Mouse (Mus musculus) embryonic facial prominence, embryonic 12.5 days (tissue): ENCODE data around the gene Timm22. TPM values are rescaled to one million over a fixed set of nuclear protein-coding genes. Genes with fewer than 3 reads are reported as not detected.

Source experiments
- ATAC-seq: fragments of 200-750 bp; cut with Nextera tagmentation; 2 replicates; pipeline ENCODE4 v1.8.0; 2017; ENCODE audit not compliant: insufficient number of reproducible peaks, insufficient read depth, low FRiP score, low TSS enrichment
- H3K27ac ChIP-seq: fragments of 300-500 bp; sonication (generic); 2 replicates; pipeline ENCODE4 v1.5.1; 2016; ENCODE audit warnings: mild to moderate bottlenecking
- H3K27me3 ChIP-seq: fragments of 300-500 bp; sonication (generic); 2 replicates; pipeline ENCODE4 v1.6.1; 2016; ENCODE audit warnings: mild to moderate bottlenecking, moderate library complexity
- H3K36me3 ChIP-seq: fragments of 300-500 bp; sonication (generic); 2 replicates; pipeline ENCODE4 v1.6.1; 2016; ENCODE audit warnings: mild to moderate bottlenecking
- H3K4me1 ChIP-seq: fragments of 300-500 bp; sonication (generic); 2 replicates; pipeline ENCODE4 v1.6.1; 2016
- H3K4me2 ChIP-seq: fragments of 300-500 bp; sonication (generic); replicated peaks from 2 replicates; pipeline ENCODE4 v1.6.1; 2016; ENCODE audit warnings: mild to moderate bottlenecking, moderate library complexity
- H3K4me3 ChIP-seq: fragments of 300-500 bp; sonication (generic); 2 replicates; pipeline ENCODE4 v1.5.1; 2016; ENCODE audit warnings: mild to moderate bottlenecking
- H3K9ac ChIP-seq: fragments of 300-500 bp; sonication (generic); 2 replicates; pipeline ENCODE4 v1.6.1; 2016; ENCODE audit warnings: mild to moderate bottlenecking, moderate library complexity
- H3K9me3 ChIP-seq: fragments of 300-500 bp; sonication (generic); 2 replicates; pipeline ENCODE4 v1.6.1; 2016; ENCODE audit warnings: mild to moderate bottlenecking, moderate library complexity
- WGBS: fragments of 180-500 bp; shearing (Covaris S2); methylation state at CpG from one replicate; pipeline ENCODE4 v1.1.7; 2016; 5-methylcytosine and 5-hydroxymethylcytosine counted together
- polyA plus RNA-seq: library from polyadenylated mRNA; unstranded; fragments of >200 nt; fragmentation: Nextera tagmentation; extraction: Ambion mirVana; gene quantifications from 2 replicates; pipeline ENCODE4 v1.2.1, GENCODE M21; 2016

The Timm22 gene
- polyA plus RNA-seq, 1 experiment from 2014 or later: 142 TPM

DNA sequence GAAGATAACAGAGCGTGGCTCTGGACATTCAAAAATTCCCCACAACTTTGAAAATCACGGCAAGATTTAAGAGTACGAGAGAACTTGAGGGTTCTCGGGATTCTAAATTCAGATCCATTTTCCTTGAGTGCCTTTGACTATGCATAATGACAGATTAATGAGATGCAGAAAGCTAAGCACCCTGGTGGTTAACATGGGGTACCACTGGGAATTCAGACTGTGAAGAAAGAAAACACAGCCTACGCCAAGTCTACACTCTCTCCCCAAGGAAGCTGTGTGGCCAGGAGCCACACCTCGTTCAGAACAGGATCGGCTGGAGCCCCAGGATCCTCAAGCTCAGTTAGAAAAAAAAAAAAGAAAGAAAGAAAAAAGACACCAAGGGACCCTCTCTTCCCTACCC, 14.2 kb upstream of the Timm22 start:
- WGBS: 86% methylated on average over 7 of the region's 7 CpGs
- H3K4me3 ChIP-seq: no peak overlapping the region
- H3K9me3 ChIP-seq: 0 out of 2 replicates have a peak, but pooled peaks cover 3% of the 10 kb centered on the region
- H3K9ac ChIP-seq: no peak overlapping the region
- H3K27ac ChIP-seq: no peak overlapping the region
- H3K36me3 ChIP-seq: peaks cover 4% of the 10 kb centered on the region; the same call in 1 of the 2 replicates
- H3K4me2 ChIP-seq: no peak overlapping the region
- no peak for ATAC-seq
- H3K4me1 ChIP-seq: peaks cover 27% of the 10 kb centered on the region
- H3K27me3 ChIP-seq: no peaks in the 10 kb centered on the region

DNA sequence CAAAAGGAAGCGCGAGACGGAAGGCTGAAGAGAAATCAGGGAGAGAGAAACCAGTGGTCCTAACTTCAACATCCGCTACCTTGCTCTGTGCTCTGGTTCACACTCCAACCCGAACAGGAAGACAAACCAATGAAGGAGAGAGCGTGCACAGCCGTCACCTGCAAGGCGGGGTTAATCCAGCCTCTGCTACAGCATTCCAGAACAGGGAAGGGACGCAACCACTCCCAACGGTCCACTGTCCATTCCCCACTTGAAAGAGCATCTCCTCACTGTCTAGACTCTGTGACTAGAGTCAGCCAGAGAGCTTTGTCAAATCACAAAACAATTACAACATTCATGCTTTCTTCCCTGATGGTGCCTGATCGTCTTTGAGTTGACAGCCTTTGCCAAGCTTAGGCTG, 13.8 kb upstream of the Timm22 start:
- no peak overlapping the region for H3K27ac ChIP-seq
- H3K4me2 ChIP-seq: no peak overlapping the region
- no peak for ATAC-seq
- H3K36me3 ChIP-seq: peaks cover 4% of the 10 kb centered on the region; the same call in 1 of the 2 replicates
- 91% methylated on average over 11 of the region's 11 CpGs for WGBS
- no peak overlapping the region for H3K4me3 ChIP-seq
- no peaks in the 10 kb centered on the region for H3K27me3 ChIP-seq
- H3K4me1 ChIP-seq: peaks cover 25% of the 10 kb centered on the region
- 0 out of 2 replicates have a peak, but pooled peaks cover 3% of the 10 kb centered on the region for H3K9me3 ChIP-seq
- no peak overlapping the region for H3K9ac ChIP-seq

DNA sequence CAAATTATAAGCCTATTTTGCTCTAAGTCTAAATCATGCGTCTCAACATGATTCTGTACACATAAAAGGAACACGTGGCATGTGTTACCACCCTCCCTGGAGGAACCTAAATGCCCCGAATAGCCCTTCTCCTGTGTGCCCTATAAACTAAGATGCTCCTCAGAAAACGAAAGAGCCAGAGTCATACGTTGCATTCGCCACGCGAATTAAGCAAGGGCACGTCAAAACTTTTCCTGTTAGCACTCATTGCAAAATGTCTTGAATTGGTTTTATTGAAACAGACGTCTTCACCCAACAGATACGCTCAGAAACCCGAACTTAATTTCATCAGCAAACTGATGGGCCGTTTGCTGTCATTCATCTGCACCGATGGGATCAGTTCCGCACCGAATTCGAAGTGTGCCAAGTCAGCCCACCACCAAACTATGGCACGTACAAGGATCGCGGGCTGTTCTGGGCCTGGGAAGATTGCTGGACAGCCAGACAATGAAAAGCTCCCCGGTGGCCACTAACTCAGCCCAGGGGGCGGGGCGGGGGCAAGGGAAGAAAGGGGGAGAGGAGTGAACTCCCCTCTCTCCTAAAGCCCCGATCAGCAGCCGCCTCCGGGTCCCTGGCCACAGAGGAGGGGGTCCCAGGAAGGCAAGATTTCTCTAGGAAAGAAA, 9.0 kb upstream of the Timm22 start:
- Histone ChIP-seq H3K4me1 (peaks cover 15% of the 10 kb centered on the region), H3K27me3 (no peaks in the 10 kb centered on the region), H3K27ac (peak overlapping the region; percentile 93), H3K4me2 (peak overlapping the region; percentile 83), H3K9me3 (no peaks in the 10 kb centered on the region), H3K4me3 (peak overlapping the region; percentile 68), H3K9ac (peak overlapping the region; percentile 88), H3K36me3 (no peaks in the 10 kb centered on the region)
- ATAC-seq: peak; percentile 7; the same call in 1 of the 2 replicates
- under 1% methylated on average over 26 of the region's 26 CpGs for WGBS

DNA sequence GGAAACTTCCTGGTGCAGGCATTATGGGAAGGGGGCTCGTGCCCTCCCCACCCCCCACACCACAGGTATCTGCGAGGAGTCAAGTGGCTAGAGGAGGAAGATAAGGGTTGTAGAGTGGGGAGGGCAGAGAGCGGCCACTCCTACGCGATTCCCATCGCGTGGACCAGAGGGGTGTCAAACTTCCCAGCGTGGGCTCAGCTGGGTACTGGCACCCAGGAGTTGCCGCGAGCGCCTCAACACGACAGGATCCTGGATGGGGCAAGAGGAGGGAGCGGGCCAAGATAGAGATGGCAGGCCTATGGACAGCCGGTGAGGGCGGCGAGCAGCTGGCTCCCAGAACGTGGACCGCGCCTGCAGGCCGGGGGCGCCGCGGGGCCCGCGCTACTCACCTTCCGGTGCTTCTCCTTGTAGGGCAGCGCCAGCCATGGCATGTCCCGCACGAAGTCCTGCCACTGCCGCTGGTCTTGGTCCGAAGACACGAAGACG, 8.4 kb upstream of the Timm22 start:
- Histone ChIP-seq H3K4me1 (peaks cover 15% of the 10 kb centered on the region), H3K36me3 (no peaks in the 10 kb centered on the region), H3K9ac (peak overlapping the region; percentile 88), H3K27me3 (no peaks in the 10 kb centered on the region), H3K4me2 (peak overlapping the region; percentile 83), H3K9me3 (no peaks in the 10 kb centered on the region), H3K4me3 (peak overlapping the region; percentile 68), H3K27ac (peak overlapping the region; percentile 93)
- under 1% methylated on average over 33 of the region's 33 CpGs for WGBS
- ATAC-seq: peak; percentile 59; the same call in 1 of the 2 replicates

DNA sequence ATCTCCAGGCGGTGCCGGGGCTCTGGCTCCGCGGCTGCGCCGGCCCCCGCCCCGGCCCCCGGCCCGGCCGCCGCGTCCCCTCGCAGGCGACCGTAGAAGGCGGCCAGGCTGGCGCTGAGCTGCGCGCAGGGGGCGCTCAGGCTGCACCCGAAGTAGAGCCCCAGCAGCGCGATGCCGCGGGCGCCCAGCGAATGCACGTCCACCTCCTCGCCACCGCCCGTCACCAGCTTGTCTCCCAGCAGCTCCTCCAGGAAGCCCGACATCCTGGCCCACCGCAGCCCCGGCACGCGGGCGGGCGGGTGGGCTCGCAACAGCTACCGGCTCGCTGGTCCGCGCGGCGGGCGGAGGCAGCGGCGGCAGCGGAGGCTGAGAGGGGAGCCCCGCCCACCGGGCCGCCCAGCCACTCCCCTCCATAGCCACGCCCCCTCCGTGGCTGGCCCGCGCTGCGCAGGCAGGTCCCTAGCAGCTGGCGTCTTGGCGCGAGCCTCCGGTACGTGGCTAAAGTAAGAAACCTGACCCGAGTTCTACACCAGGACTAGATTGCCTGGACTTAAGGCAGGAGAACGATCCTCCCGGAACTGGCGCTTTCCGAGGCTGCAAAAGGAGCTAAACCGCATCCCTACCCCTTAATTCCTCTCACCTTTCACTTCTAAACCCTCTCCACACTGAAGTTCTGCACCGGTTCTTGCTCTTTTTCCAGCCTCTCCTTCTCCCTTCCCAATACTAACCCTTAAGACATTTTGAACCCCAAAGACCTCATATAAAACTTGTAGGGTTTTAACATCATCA, 7.8 kb upstream of the Timm22 start, which contains the start of gene Nxn:
Gene Nxn (minus strand): TSS at position 343 of the 789 bp plus-strand sequence.
- Histone ChIP-seq H3K9me3 (no peaks in the 10 kb centered on the region), H3K9ac (peak within 1 kb of the TSS; percentile 88), H3K4me1 (peaks cover 15% of the 10 kb centered on the region), H3K27me3 (no peaks in the 10 kb centered on the region), H3K27ac (peak within 1 kb of the TSS; percentile 93), H3K4me3 (peak within 1 kb of the TSS; percentile 68), H3K36me3 (no peaks in the 10 kb centered on the region), H3K4me2 (peak within 1 kb of the TSS; percentile 83)
- peak; percentile 84 for ATAC-seq
- under 1% methylated on average over 59 of the region's 70 CpGs for WGBS

DNA sequence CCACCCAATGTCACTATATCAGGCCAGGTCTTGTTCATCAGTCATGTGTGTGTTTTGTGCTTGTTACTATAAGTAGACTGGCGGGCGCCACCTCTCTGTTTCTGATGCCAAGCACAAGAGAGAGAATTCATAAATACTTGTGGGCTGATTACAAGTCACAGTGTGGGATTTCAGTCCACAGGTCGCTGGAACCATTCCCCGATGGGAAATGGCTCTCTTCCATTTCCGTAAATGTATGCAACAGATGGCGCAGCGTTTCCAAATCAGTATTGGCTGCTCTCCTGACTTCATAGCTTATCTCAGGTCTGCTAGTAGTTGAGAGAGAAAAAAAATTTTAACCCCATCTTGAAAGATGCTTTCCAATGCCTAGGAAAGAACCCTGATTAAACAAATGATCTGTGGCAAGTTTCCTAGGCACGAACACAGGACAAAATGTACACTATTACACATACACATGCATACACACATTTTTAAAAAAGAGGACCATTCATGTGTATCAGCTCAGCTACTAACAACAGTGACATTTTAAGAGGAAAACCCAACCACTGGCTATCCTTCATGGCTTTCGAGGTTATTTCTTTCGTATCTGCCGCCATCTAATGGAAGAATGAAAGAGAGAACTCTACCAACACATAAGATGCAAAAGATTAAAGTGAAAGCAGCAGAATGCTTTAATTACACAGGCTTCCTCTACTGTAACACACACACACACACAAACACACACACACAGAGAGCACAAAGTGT, 7.0 kb upstream of the Timm22 start:
- ATAC-seq: no peak
- 9% methylated on average over 11 of the region's 11 CpGs for WGBS
- H3K36me3 ChIP-seq: no peaks in the 10 kb centered on the region
- no peaks in the 10 kb centered on the region for H3K27me3 ChIP-seq
- peak overlapping the region; percentile 93 for H3K27ac ChIP-seq
- H3K4me3 ChIP-seq: peak overlapping the region; percentile 68
- peak overlapping the region; percentile 83 for H3K4me2 ChIP-seq
- no peak overlapping the region for H3K9ac ChIP-seq
- H3K4me1 ChIP-seq: peaks cover 12% of the 10 kb centered on the region
- H3K9me3 ChIP-seq: no peaks in the 10 kb centered on the region

DNA sequence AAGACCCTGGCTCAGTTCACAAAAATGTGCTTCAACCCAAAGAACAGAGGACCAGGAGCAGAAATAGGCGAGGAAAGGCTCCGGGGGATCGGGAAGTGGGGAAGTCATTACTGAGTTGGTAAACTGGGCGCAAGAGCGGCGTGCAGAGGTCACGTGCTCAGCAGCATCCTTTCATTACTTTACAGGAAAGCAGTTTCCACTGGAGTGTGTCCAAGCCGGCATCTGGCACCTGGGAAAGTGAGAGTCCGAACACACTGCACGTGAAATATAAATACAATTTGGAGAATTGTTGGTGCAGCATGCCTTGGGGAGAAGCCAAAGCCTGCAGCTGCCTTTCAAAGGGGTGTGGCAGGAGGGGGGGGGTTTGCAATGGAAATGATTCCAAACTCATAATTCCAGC, 5.4 kb upstream of the Timm22 start:
- Histone ChIP-seq H3K4me2 (no peak overlapping the region), H3K9me3 (no peaks in the 10 kb centered on the region)
- WGBS: 69% methylated on average over 10 of the region's 10 CpGs

DNA sequence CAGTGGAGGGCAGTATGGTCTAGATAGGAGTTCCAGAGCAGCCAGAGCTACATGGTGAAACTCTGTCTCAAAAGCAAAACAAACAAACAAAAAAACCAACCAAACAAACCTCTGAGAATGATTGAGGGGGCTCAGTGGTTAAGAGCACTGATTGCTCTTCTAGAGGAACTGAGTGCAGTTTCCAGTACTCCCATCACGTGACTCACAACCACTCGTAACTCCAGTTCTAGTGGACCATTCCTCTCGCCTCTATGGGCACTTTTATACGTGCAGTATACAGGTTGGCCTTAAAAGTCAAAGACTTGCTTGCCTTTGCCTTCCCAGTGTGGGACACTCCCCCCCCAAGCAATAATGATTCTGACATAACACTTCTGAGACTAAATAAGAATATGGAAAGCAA, 1.6 kb upstream of the Timm22 start:
- no peak for ATAC-seq
- H3K27ac ChIP-seq: no peak overlapping the region
- no peak overlapping the region for H3K4me2 ChIP-seq
- no peak overlapping the region for H3K9ac ChIP-seq
- H3K27me3 ChIP-seq: no peaks in the 10 kb centered on the region
- H3K4me1 ChIP-seq: peaks cover 10% of the 10 kb centered on the region
- WGBS: 71% methylated on average over 4 of the region's 4 CpGs
- H3K36me3 ChIP-seq: peaks cover 7% of the 10 kb centered on the region; the same call in 1 of the 2 replicates
- no peak overlapping the region for H3K4me3 ChIP-seq
- H3K9me3 ChIP-seq: no peaks in the 10 kb centered on the region

More for the DNA sequence above, 5.4 kb upstream of the Timm22 start:
- Histone ChIP-seq H3K36me3 (no peaks in the 10 kb centered on the region), H3K27ac (no peak overlapping the region), H3K4me1 (peaks cover 3% of the 10 kb centered on the region; the same call in 1 of the 2 replicates), H3K9ac (no peak overlapping the region), H3K4me3 (no peak overlapping the region), H3K27me3 (no peaks in the 10 kb centered on the region)
- ATAC-seq: no peak

DNA sequence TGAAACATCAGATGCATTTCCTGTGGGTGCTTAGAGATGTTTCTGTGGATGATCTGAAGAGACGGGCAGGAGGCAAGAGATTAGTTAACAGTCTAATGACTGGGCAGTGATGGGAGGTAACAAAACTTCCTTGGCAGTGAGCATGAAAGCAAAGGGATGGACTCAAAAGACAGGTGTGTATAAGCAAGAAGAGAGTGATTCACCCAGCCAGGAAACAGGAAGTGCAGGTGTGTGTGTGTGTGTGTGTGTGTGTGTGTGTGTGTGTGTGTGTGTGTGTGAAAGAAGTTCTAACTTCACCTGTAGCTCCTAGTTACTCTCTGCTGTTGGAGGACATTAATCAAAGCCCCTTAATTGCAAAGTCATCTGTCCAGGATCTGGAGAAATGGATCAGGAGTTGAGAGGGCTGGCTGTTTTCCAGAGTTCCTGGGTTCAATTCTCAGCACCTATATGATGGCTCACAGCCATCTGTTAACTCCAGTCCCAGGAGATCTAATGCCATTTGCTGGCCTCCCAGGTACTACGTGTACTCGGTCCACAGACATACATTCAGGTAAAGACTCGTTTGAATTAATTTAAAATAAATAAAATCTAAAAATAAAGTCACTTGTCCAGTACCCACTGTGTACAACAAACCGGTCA, 1.0 kb upstream of the Timm22 start:
- ATAC-seq: no peak
- H3K27me3 ChIP-seq: no peaks in the 10 kb centered on the region
- no peak overlapping the region for H3K9ac ChIP-seq
- peaks cover 7% of the 10 kb centered on the region for H3K4me1 ChIP-seq
- 78% methylated on average over 5 of the region's 5 CpGs for WGBS
- no peak overlapping the region for H3K27ac ChIP-seq
- no peak overlapping the region for H3K4me3 ChIP-seq
- no peaks in the 10 kb centered on the region for H3K9me3 ChIP-seq
- peaks cover 7% of the 10 kb centered on the region; the same call in 1 of the 2 replicates for H3K36me3 ChIP-seq
- no peak overlapping the region for H3K4me2 ChIP-seq

DNA sequence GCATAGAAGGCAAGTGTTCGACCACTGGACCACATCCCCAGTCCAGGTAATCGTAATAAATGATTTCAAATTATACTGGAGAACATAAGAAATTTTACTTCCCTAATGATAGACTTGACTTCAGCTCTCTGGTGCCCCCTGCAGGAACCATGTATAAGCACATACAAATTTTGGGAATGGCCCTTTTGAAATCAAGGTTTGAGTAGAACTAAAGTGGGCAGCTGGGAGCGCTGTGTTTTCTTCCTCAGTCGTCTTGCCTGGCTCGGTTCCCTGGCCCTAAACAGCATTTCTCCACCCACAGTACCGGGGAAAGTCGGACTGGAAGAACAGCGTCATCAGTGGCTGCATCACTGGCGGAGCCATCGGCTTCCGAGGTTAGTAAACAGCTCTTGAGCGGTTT, 4.1 kb downstream of the Timm22 start:
- H3K4me3 ChIP-seq: no peak overlapping the region
- H3K9ac ChIP-seq: no peak overlapping the region
- no peak for ATAC-seq
- peaks cover 39% of the 10 kb centered on the region for H3K36me3 ChIP-seq
- H3K27me3 ChIP-seq: no peaks in the 10 kb centered on the region
- no peaks in the 10 kb centered on the region for H3K9me3 ChIP-seq
- H3K4me1 ChIP-seq: peaks cover 10% of the 10 kb centered on the region
- WGBS: 75% methylated on average over 12 of the region's 12 CpGs
- H3K4me2 ChIP-seq: no peak overlapping the region
- H3K27ac ChIP-seq: no peak overlapping the region

DNA sequence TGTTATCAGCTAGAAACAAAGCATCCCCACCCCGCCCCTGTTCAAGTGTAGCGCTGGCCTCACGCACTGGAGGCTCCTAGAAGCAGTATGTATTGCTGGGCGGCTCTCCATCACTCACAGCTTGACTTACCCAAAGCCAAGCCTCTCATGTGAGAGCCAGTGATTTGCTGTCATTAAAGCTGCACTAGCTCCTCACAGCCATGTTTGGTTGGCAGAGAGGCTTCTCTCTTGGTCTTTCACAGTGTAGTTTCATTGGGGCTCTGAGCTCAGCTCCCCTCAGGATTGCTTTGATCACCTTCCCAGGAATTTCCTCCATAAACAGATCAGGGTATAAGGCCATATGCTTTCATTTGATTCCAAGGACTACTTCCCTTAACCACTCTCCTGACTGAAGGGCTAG, 6.5 kb downstream of the Timm22 start:
- no peaks in the 10 kb centered on the region for H3K27me3 ChIP-seq
- 84% methylated on average over 4 of the region's 4 CpGs for WGBS
- no peaks in the 10 kb centered on the region for H3K9me3 ChIP-seq
- no peak for ATAC-seq
- H3K4me1 ChIP-seq: peaks cover 11% of the 10 kb centered on the region
- no peak overlapping the region for H3K9ac ChIP-seq
- H3K4me3 ChIP-seq: no peak overlapping the region
- peaks cover 63% of the 10 kb centered on the region for H3K36me3 ChIP-seq
- no peak overlapping the region for H3K4me2 ChIP-seq
- H3K27ac ChIP-seq: no peak overlapping the region
